Mouse (Mus musculus): ENCODE data around the gene Rad9b.

Gene Rad9b

GRCm38 (mm10) chr5:122311692-122312091, 42.3 kb downstream of the Rad9b start:
- peak in 1 of 2 experiments; percentile 19 for DNase-seq

GRCm38 (mm10) chr5:122310699-122311098, 43.3 kb downstream of the Rad9b start:
- DNase-seq, result no peak

- no peak for DNase-seq
Observed at GRCm38 (mm10) chr5:122306536-122306935, 47.5 kb downstream of the Rad9b start.

GRCm38 (mm10) chr5:122305472-122305871, 48.6 kb downstream of the Rad9b start:
- DNase-seq, result peak; percentile 73 to 90

- DNase-seq, result no peak
Observed at GRCm38 (mm10) chr5:122304541-122304940, 49.5 kb downstream of the Rad9b start.

- DNase-seq, result no peak
Observed at GRCm38 (mm10) chr5:122303937-122304336, 50.1 kb downstream of the Rad9b start.

GRCm38 (mm10) chr5:122302810-122303745, 51.0 kb downstream of the Rad9b start:
- peak in 1 of 2 experiments; percentile 63 for DNase-seq

GRCm38 (mm10) chr5:122300071-122300518, 53.9 kb downstream of the Rad9b start:
- DNase-seq, result no peak

- DNase-seq, result peak in 1 of 2 experiments; percentile 60
Observed at GRCm38 (mm10) chr5:122295113-122295935, 58.7 kb downstream of the Rad9b start.

- no peak for DNase-seq
Observed at GRCm38 (mm10) chr5:122294219-122294735, 59.8 kb downstream of the Rad9b start.

GRCm38 (mm10) chr5:122293131-122293530, 60.9 kb downstream of the Rad9b start:
- no peak for DNase-seq

GRCm38 (mm10) chr5:122291553-122292339, 62.3 kb downstream of the Rad9b start:
- DNase-seq, result peak in 1 of 2 experiments; percentile 66

- DNase-seq, result no peak
Observed at GRCm38 (mm10) chr5:122291149-122291548, 62.9 kb downstream of the Rad9b start.

- DNase-seq, result no peak
Observed at GRCm38 (mm10) chr5:122288147-122288811, 65.8 kb downstream of the Rad9b start.

GRCm38 (mm10) chr5:122287026-122287425, 67.0 kb downstream of the Rad9b start:
- no peak for DNase-seq

- no peak for DNase-seq
Observed at GRCm38 (mm10) chr5:122286191-122286590, 67.8 kb downstream of the Rad9b start.

- no peak for DNase-seq
Observed at GRCm38 (mm10) chr5:122285767-122286150, 68.3 kb downstream of the Rad9b start.

- DNase-seq, result peak; percentile 64 to 83
Observed at GRCm38 (mm10) chr5:122285029-122285766, 68.8 kb downstream of the Rad9b start.

- DNase-seq, result peak; percentile 95 to 97
Observed at GRCm38 (mm10) chr5:122284183-122285028, 69.6 kb downstream of the Rad9b start, which contains the start of gene Pptc7. Gene Pptc7, plus strand, starts transcription at chr5:122284365.

- no peak for DNase-seq
Observed at GRCm38 (mm10) chr5:122283828-122284182, 70.2 kb downstream of the Rad9b start.

Measured in kidney, postnatal 25 days (tissue).